Mouse (Mus musculus) thymus, adult 2 months (tissue): ENCODE data around the gene Usb1.

ENCODE experiments used
- CTCF ChIP-seq: fragments of 200-500 bp; IDR thresholded peaks from 2 replicates; pipeline ENCODE4 v1.5.1; 2012; ENCODE audit warnings: mild to moderate bottlenecking, control low read depth, low read length, moderate library complexity, borderline replicate concordance; ENCODE audit not compliant: control insufficient read depth, poor library complexity, insufficient read depth; ENCODE audit errors: extremely low read depth
- POLR2A ChIP-seq: fragments of 200-500 bp; IDR thresholded peaks from 2 replicates; pipeline ENCODE4 v1.6.1; 2012; ENCODE audit warnings: mild to moderate bottlenecking, low read length, control low read depth, moderate library complexity; ENCODE audit not compliant: control insufficient read depth, poor library complexity, insufficient read depth; ENCODE audit errors: extremely low read depth

GRCm38 (mm10) chr8:95377863-95378291, 45.8 kb downstream of the Usb1 start:
- TF ChIP-seq POLR2A (no peak), CTCF (no peak)
